Mouse (Mus musculus) forebrain, embryonic 11.5 days (tissue): Measurements from ENCODE around the gene Gpr152. TPM values are rescaled to one million over a fixed set of nuclear protein-coding genes. Genes with fewer than 3 reads are reported as not detected.

Source experiments
- ATAC-seq: fragments of 200-750 bp; cut with Nextera tagmentation; replicated peaks from 2 replicates; pipeline ENCODE4 v1.8.0; 2017; ENCODE audit warnings: moderate TSS enrichment; ENCODE audit not compliant: low FRiP score
- DNase-seq: peaks from one replicate; pipeline ENCODE4 v3.0.0-alpha.2; 2017; ENCODE audit warnings: low spot score
- H3K27ac ChIP-seq: fragments of 300-500 bp; sonication (generic); 2 replicates; pipeline ENCODE4 v1.5.1; 2014; ENCODE audit warnings: low read depth, low read length
- H3K27me3 ChIP-seq: fragments of 300-500 bp; sonication (generic); 2 replicates; pipeline ENCODE4 v1.6.1; 2014; ENCODE audit warnings: mild to moderate bottlenecking, low read length, mixed read lengths; ENCODE audit not compliant: control insufficient read depth, insufficient read depth
- H3K36me3 ChIP-seq: fragments of 300-500 bp; sonication (generic); 2 replicates; pipeline ENCODE4 v1.6.1; 2014; ENCODE audit warnings: mild to moderate bottlenecking, low read length, moderate library complexity, mixed read lengths; ENCODE audit not compliant: control insufficient read depth, insufficient read depth
- H3K4me1 ChIP-seq: fragments of 300-500 bp; sonication (generic); replicated peaks from 2 replicates; pipeline ENCODE4 v1.6.1; 2014; ENCODE audit warnings: low read length, mixed read lengths; ENCODE audit not compliant: control insufficient read depth, insufficient read depth
- H3K4me2 ChIP-seq: fragments of 300-500 bp; sonication (generic); 2 replicates; pipeline ENCODE4 v1.6.1; 2014; ENCODE audit warnings: low read depth, mild to moderate bottlenecking, low read length, moderate library complexity, mixed read lengths; ENCODE audit not compliant: severe bottlenecking
- H3K4me3 ChIP-seq: fragments of 300-500 bp; sonication (generic); 2 replicates; pipeline ENCODE4 v1.5.1; 2014; ENCODE audit warnings: low read depth, low read length
- H3K9ac ChIP-seq: fragments of 300-500 bp; sonication (generic); 2 replicates; pipeline ENCODE4 v1.6.1; 2014; ENCODE audit warnings: low read length
- H3K9me3 ChIP-seq: fragments of 300-500 bp; sonication (generic); 2 replicates; pipeline ENCODE4 v1.6.1; 2016; ENCODE audit warnings: low read length, mixed read lengths; ENCODE audit not compliant: control insufficient read depth
- WGBS: fragments of 180-500 bp; shearing (Covaris S2); extraction: QIAGEN DNeasy Blood & Tissue Kit; methylation state at CpG from one replicate; pipeline ENCODE4 v1.1.7; 2014; 5-methylcytosine and 5-hydroxymethylcytosine counted together
- polyA plus RNA-seq: library from polyadenylated mRNA; unstranded; fragments of >200 nt; fragmentation: Nextera tagmentation; extraction: Ambion mirVana; gene quantifications from 2 replicates; pipeline ENCODE4 v1.2.1, GENCODE M21; 2014

Gene Gpr152
- polyA plus RNA-seq, 1 experiment from 2014 or later = not detected

DNA sequence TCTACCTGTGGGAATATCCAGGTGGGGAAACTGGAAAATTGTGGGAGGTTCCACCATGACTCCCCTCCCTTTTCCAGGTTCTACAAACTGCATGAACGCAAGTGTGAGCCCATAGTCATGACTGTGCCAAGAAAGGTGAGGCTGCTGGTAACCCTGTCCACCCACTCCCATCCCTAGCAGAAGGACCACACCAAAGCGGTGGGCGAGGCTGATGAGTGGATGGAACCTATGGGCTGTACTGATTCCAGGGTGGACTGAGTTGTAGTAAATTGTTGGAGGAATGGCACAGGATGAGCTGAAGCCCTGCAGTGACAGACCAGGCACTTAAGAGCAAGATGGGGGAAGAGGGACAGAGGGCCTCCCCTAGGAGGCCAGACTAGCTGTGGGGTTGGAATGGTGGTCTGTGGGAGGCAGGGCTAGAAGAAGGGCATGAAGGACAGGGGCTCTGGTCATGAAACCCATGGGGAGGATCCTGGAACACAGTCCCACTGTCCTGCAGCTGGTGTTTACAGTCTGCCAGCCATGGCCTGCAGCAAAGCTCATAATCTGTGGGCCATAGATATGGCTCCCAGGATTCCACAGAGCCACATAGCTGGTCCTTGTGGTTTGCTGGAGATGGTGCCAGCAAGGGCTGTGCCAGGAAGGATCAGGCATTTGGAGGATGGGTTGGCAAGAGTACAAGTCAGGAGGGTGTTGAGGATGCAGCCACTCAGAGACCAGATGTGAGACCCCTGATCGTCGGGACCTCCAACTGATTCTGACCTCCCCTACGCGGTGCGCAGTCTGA lies 13.1 kb downstream of the Gpr152 start:
- Histone ChIP-seq H3K27ac (no peak overlapping the region), H3K4me3 (no peak overlapping the region), H3K9ac (no peak overlapping the region), H3K27me3 (no peaks in the 10 kb centered on the region), H3K9me3 (no peaks in the 10 kb centered on the region), H3K4me2 (no peak overlapping the region), H3K36me3 (no peaks in the 10 kb centered on the region), H3K4me1 (peaks cover 10% of the 10 kb centered on the region)
- ATAC-seq = no peak
- 93% methylated on average over 8 of the region's 8 CpGs for WGBS
- no peak for DNase-seq

DNA sequence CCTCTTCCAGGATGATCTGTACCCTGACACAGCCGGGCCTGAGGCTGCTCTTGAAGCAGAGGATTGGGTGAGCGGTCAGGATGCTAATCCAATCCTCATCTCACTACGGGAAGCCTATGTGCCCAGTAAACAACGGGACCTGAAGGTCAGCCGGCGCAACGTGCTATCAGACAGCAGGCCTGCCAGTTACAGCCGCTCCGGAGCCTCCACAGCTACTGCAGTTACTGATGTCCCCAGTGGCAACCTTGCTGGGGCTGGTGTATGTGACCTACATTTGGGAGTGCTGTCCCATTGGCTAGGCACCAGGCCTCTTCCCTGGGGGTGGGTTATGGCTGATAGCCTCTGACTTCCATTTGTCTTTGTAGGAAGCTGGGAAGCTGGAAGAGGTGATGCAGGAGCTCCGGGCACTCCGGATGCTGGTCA lies 13.7 kb downstream of the Gpr152 start, which contains the start of gene Ptprcap:
Gene Ptprcap (plus strand): TSS at position 373 of the 423 bp plus-strand sequence.
- WGBS = 81% methylated on average over 11 of the region's 11 CpGs
- Histone ChIP-seq H3K9me3 (no peaks in the 10 kb centered on the region), H3K9ac (no peak within 1 kb of the TSS), H3K4me3 (no peak within 1 kb of the TSS), H3K4me2 (no peak within 1 kb of the TSS), H3K27me3 (no peaks in the 10 kb centered on the region), H3K4me1 (peaks cover 8% of the 10 kb centered on the region), H3K27ac (no peak within 1 kb of the TSS), H3K36me3 (peaks cover under 1% of the 10 kb centered on the region; the same call in 1 of the 2 replicates)
- no peak for DNase-seq
- ATAC-seq = no peak

DNA sequence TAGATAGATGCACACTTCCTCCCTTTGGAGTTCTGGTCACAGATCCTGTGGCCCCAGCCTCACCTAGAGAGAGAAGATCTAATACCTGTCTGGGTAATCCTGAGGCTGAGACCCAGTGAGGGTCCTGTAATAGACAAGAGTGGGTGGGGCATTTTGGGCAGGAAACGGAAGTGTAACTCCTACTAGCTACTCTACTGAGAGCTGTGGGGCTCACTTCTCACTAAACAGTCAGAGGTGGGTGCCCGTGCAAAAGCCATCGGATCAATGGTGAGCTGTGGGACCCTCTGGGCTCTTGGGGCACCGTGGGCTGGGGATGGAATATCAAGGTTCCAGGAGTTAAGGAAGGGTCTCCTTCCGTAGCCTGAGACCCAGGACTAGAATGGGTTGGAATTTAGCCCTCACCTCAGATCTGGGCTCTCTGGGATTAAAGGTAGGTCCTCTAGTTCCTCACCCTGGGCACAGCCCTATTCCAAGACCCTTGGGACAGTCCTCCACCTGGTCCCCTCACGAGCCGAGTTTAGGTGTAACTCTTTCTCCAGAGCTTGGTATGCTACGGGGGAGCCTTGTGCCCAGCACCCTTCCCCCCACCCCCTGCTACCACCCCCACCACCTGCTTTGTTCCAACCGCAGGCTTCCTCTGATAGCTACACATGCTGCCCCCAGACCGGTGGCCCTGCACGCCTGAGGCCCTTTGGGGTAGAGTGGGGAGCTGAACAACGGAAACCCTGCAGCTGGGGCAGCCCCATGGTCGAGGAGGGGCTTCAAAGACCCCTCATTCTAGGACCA lies 15.0 kb downstream of the Gpr152 start:
- Histone ChIP-seq H3K9ac (no peak overlapping the region), H3K4me2 (no peak overlapping the region), H3K4me1 (0 out of 2 replicates have a peak, but pooled peaks cover 4% of the 10 kb centered on the region), H3K4me3 (no peak overlapping the region), H3K9me3 (no peaks in the 10 kb centered on the region), H3K36me3 (peaks cover 2% of the 10 kb centered on the region; the same call in 1 of the 2 replicates), H3K27me3 (no peaks in the 10 kb centered on the region), H3K27ac (no peak overlapping the region)
- ATAC-seq = no peak
- 81% methylated on average over 13 of the region's 13 CpGs for WGBS
- no peak for DNase-seq

DNA sequence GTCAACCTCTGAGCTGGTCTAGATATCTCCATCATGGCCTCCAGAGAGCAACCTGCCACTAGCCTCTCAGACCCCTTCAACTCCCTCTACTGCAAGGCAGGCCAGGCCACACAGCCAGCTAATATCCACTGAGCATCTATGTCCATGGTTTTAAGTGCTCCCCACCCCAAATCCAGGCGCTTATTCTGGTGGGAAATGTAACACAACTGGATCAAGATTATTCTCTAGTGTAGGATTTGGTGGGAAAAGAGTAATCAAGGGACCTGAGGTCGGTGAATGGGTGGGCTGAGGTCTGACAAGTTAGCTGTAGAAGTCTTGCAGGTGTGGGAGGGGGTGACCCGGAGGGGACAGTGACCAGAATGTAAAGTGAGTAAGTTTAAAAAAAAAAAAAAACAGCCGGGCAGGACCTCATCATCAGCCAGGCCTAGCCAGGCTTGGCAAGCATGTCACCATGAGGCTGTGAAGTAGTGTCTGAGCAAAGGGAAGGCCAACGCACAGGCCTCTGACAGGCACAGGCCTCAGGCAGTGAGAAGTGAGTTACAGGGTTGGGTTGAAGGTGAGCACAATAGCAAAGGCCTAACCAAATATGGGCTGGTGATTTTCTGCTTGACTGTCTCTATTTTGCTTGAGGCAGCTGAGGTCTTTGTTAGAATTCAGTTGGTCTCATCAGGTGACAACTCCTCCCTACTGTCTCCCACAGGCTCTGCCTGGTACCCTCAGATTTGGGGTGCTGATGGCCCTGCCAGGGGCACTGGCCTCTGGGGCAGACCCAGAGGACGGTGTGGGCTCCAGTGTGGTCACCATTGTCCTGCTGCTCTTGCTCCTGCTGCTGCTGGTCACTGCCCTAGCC lies 15.9 kb downstream of the Gpr152 start:
- Histone ChIP-seq H3K36me3 (peaks cover 2% of the 10 kb centered on the region; the same call in 1 of the 2 replicates), H3K4me1 (0 out of 2 replicates have a peak, but pooled peaks cover 4% of the 10 kb centered on the region), H3K27me3 (no peaks in the 10 kb centered on the region), H3K27ac (no peak overlapping the region), H3K9me3 (no peaks in the 10 kb centered on the region), H3K4me3 (no peak overlapping the region), H3K4me2 (no peak overlapping the region), H3K9ac (no peak overlapping the region)
- ATAC-seq (no peak), DNase-seq (no peak)
- WGBS = 74% methylated on average over 6 of the region's 6 CpGs

- DNase-seq (no peak), ATAC-seq (no peak)
- Histone ChIP-seq H3K4me1 (0 out of 2 replicates have a peak, but pooled peaks cover 4% of the 10 kb centered on the region), H3K36me3 (peaks cover 2% of the 10 kb centered on the region; the same call in 1 of the 2 replicates), H3K9ac (no peak overlapping the region), H3K27me3 (no peaks in the 10 kb centered on the region), H3K9me3 (no peaks in the 10 kb centered on the region), H3K4me3 (no peak overlapping the region), H3K4me2 (no peak overlapping the region), H3K27ac (no peak overlapping the region)
- WGBS = 72% methylated on average over 20 of the region's 20 CpGs
Observed at GRCm38 (mm10) chr19:4156073-4156579, 16.5 kb downstream of the Gpr152 start.

DNA sequence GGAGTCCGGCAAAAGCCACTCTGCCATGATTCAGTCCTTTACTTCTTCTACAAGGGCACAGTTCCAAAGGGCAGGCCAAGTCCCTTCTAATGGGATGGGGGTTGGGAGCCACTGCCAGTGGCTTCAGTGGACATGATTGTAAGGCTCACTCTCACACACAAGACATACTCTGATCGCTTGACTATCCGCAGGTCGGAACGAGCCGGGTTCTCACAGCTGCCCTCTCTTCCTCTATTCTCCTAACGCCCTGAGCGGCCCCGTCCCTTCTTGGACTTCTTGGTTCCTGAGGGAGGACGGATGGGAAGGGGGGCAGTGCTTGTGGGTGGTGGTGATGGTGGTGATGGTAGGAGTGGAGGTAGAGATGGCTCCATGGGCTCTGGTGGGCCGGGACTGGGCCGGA lies 17.2 kb downstream of the Gpr152 start:
- ATAC-seq = no peak
- Histone ChIP-seq H3K4me1 (0 out of 2 replicates have a peak, but pooled peaks cover 4% of the 10 kb centered on the region), H3K36me3 (peaks cover 2% of the 10 kb centered on the region; the same call in 1 of the 2 replicates), H3K4me3 (no peak overlapping the region), H3K4me2 (no peak overlapping the region), H3K9ac (no peak overlapping the region), H3K9me3 (no peaks in the 10 kb centered on the region), H3K27me3 (no peaks in the 10 kb centered on the region), H3K27ac (no peak overlapping the region)
- DNase-seq = no peak
- WGBS = 89% methylated on average over 12 of the region's 12 CpGs

DNA sequence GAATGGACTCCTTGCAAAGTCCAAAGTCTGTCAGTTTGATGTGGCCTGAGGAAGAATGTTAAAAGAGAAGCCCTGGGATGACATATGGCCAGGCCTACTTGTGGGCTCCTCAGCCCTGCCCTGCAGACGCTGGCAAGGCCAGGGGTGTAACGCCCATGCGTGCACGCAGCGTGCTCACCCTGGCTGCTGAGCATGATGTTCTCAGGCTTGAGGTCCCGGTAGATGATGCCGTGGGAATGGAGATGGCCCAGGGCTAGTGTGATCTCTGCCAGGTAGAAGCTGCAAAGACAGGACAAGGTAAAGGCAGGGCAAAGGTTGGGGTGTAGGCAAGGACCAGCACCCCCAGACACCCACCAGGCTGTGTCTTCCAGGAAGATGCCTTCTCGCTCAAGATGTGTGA lies 19.5 kb downstream of the Gpr152 start:
- no peak for DNase-seq
- Histone ChIP-seq H3K4me3 (no peak overlapping the region), H3K27ac (no peak overlapping the region), H3K9me3 (no peaks in the 10 kb centered on the region), H3K36me3 (peaks cover 2% of the 10 kb centered on the region; the same call in 1 of the 2 replicates), H3K27me3 (no peaks in the 10 kb centered on the region), H3K9ac (no peak overlapping the region), H3K4me1 (peaks cover 10% of the 10 kb centered on the region), H3K4me2 (no peak overlapping the region)
- ATAC-seq = no peak
- WGBS = 97% methylated on average over 8 of the region's 8 CpGs
